Mouse (Mus musculus) erythroblast, embryonic 14.5 days (primary cell): Measurements from ENCODE around the gene Glb1l. TPM values are rescaled to one million over a fixed set of nuclear protein-coding genes. Genes with fewer than 3 reads are reported as not detected.

Experiments
- H3K27me3 ChIP-seq: 2 replicates; pipeline ENCODE4 v1.6.1; 2012; ENCODE audit warnings: inconsistent platforms; ENCODE audit not compliant: control insufficient read depth
- H3K36me3 ChIP-seq: 2 replicates; pipeline ENCODE4 v1.6.1; 2012; ENCODE audit warnings: mild to moderate bottlenecking, inconsistent platforms; ENCODE audit not compliant: control insufficient read depth
- H3K4me1 ChIP-seq: 2 replicates; pipeline ENCODE4 v1.6.1; 2012; ENCODE audit warnings: inconsistent platforms; ENCODE audit not compliant: control insufficient read depth
- H3K4me3 ChIP-seq: replicated peaks from 2 replicates; pipeline ENCODE3; 2012; ENCODE audit warnings: moderate library complexity, mild to moderate bottlenecking, inconsistent platforms
- H3K9me3 ChIP-seq: 2 replicates; pipeline ENCODE4 v1.6.1; 2012; ENCODE audit warnings: low read length, inconsistent platforms, mixed read lengths; ENCODE audit not compliant: control insufficient read depth
- GATA1 ChIP-seq: IDR thresholded peaks from 2 replicates; pipeline ENCODE4 v1.6.1; 2012; ENCODE audit warnings: low read length, inconsistent platforms, mixed read lengths
- TAL1 ChIP-seq: IDR thresholded peaks from 3 replicates; pipeline ENCODE4 v1.6.1; 2012; ENCODE audit warnings: low read length, inconsistent platforms, mixed read lengths
- polyA plus RNA-seq: library from polyadenylated mRNA; stranded (reverse); fragments of >175 nt; gene quantifications from 2 replicates; pipeline ENCODE4 v1.2.3, GENCODE M21; 2012

The Glb1l gene
- polyA plus RNA-seq, result 0.02 and 0.62 TPM in 2 replicates

DNA sequence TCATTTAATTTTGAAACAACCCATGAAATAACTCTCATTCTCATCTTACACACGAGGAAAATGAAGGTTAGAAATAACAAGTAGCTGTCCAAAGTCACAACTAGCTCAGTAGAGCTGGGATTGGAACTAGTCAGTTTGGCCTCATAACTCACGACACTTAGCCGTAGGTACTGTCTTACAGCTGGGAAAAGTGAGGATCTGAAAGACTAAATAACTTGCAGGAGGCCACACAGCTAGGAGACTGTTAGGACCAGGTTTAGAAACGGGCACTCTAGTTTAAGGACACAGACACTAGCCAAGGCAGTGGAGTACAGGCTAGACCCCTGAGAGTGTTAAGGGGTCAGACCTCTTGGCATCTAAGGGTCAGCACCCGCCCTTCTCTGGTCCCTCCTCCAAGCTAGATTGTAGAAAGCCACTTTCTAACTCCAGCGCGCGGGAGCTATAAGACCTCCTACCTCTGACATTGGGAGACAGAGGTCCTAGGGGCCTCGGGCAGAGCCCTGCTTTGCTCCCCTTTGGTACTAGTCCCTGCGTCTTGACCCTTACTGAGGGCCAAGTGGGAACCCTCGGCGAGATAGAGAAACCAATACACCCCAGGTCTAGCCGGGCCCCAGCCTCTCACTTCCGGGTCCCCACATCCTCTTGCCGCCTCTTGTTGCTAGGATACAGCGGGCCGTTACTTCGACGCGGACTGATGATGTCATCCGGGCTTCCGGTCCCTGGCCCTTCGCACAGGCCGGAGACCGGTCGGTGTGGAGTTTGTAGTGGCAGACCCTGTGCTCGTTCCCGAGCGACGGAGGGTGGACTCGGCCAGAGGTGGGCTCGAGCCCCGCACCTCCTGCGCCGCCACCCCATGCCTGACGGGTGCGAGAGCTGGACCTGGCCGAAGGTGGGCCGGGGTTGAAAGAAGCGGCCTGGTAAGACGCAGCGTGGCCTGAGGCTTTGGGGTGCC lies at the start of gene Glb1l, which contains the start of gene Stk16:
Glb1l (minus strand) TSS at position 678 of the 952 bp plus-strand sequence.
Stk16 (plus strand) TSS at position 703 of the 952 bp plus-strand sequence.
- H3K27me3 ChIP-seq, result no peaks in the 10 kb centered on the region; the same call in 1 of the 2 replicates
- H3K36me3 ChIP-seq, result peaks cover 44% of the 10 kb centered on the region
- no peak for TF ChIP-seq TAL1
- no peak for TF ChIP-seq GATA1
- H3K9me3 ChIP-seq, result no peaks in the 10 kb centered on the region
- peaks cover 76% of the 10 kb centered on the region for H3K4me1 ChIP-seq
- H3K4me3 ChIP-seq, result peak within 1 kb of the TSS; percentile 81

DNA sequence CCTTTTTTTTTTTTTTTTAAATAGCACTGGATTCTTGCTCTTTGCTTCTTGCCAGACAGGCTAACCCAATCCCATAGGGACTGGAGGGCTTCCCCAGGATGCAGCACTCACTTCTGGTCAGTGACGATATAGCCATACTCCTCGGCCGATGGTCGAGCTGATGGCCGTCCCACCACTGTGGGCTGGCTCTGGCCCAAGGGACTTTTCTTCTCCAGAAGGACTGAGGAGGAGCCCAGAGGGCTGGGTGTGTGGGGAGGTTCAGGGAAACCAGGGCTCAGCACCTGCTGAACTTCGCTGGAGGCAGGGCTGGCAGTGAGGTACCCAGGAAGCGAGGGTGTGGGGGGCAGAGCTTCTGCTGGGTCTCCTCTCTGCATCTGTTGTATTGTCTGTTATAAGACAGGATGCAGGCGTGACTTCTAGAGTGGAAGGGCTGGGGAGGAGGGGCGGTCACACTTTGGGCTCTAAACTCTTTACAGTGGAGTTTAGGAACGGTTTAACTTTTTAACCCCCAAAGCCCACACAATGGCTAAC lies 45.0 kb upstream of the Glb1l start:
- no peaks in the 10 kb centered on the region for H3K36me3 ChIP-seq
- H3K4me3 ChIP-seq, result no peak overlapping the region
- TF ChIP-seq TAL1 (no peak), GATA1 (no peak)

DNA sequence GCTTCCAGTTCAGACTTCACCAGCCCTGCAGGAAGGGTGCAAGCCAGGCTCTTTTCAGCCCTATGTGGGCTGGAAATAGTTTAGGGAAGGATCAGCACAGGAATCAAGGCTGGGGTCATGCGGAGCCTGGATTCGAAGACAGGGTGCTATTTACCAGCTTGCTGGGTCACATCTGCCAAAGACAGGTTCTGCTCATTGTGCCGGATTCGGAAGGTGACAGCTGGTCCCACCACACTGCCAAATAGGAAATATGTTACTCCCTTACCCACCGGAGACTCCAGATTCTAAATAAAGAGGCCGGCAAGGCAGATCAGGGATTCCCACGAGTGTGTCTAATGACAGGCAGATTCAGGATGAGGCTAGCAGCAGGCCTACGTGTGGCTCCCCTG lies 44.0 kb upstream of the Glb1l start:
- H3K4me3 ChIP-seq, result no peak overlapping the region
- no peaks in the 10 kb centered on the region for H3K27me3 ChIP-seq
- no peaks in the 10 kb centered on the region for H3K9me3 ChIP-seq
- H3K4me1 ChIP-seq, result peaks cover 38% of the 10 kb centered on the region
- TF ChIP-seq TAL1 (no peak), GATA1 (no peak)
- no peaks in the 10 kb centered on the region for H3K36me3 ChIP-seq

More for the DNA sequence above, 45.0 kb upstream of the Glb1l start:
- peaks cover 33% of the 10 kb centered on the region for H3K4me1 ChIP-seq
- H3K9me3 ChIP-seq, result no peaks in the 10 kb centered on the region
- no peaks in the 10 kb centered on the region for H3K27me3 ChIP-seq

DNA sequence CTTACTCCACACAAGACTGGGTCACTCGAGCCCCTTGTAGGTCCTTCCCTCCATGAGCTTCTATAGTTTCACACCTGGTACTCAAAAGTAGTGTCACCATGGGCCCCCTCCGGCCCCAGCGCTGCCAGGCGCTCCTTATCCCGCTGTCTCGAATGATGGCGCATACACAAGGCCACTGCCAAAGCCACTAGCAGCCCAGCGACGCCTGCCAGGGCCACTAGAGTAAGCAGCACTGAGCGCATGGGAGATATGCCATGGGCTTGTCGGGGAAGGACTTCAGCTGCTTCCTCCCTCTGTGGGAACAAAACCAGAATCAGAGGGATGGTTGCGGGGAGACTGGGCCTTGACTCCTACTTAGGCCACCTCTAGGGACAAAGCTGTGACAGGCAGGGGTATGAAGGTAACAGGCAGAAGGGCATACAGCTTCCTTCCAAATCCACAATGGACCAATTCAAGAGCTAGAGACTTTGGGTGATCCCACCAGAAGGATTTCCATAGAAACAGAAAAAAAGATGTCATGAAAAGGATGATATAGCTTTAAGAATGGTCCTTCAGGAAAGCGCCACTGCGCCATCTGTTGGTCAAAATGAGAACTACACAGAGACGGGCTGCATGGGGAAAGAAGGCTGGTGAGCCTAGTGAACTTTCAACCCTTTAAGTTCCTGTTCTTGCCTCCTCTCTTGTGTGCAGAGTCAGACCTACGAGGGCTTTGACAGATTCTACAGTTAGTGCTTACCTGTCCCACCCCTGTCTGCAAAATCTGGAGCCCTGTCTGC lies 43.4 kb upstream of the Glb1l start:
- Histone ChIP-seq H3K27me3 (no peaks in the 10 kb centered on the region), H3K9me3 (no peaks in the 10 kb centered on the region), H3K36me3 (no peaks in the 10 kb centered on the region), H3K4me3 (no peak overlapping the region), H3K4me1 (peaks cover 44% of the 10 kb centered on the region)
- TF ChIP-seq TAL1 (no peak), GATA1 (no peak)

DNA sequence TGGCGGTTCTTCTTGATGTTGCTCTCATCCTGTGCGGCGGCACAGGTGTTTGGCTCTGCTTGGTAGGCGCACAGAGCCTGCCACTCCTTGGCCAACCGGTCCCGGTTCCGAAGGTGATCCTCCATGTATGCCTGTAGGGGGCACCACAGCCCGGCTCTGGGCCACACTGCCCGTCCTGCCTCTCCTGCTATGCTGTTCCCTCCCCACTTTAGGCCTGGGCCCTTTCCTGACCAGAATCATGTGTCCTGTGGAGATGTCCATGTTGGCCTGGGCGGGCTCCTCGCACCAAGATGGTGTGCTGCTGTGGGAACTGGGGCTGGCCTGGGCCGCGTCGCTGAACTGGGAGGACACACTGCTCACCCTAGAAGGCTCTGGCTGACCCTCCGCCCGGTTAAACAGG lies 42.4 kb upstream of the Glb1l start:
- no peak overlapping the region for H3K4me3 ChIP-seq
- H3K36me3 ChIP-seq, result no peaks in the 10 kb centered on the region
- peaks cover 51% of the 10 kb centered on the region for H3K4me1 ChIP-seq
- no peaks in the 10 kb centered on the region for H3K27me3 ChIP-seq
- TF ChIP-seq GATA1 (no peak), TAL1 (no peak)
- no peaks in the 10 kb centered on the region for H3K9me3 ChIP-seq

DNA sequence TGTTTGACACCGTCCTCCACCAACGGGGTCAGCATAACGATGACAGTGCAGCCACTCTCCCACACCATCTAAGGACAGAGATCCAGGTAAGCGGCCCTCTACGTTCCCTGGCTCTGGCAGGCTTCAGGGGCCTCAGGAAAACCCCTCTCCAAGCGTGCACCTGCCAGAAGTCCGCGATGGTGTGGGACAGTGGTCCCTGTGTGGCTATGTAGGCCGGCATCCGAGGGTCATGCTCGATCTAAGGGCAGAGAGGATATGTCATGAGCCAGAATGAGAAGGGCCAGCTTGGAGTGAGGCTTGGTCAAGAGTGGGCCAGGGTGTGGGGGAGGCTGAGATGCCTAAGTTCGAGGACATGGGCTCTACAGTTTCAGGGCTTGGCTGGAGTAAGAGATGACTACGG lies 41.7 kb upstream of the Glb1l start:
- H3K36me3 ChIP-seq, result peaks cover under 1% of the 10 kb centered on the region; the same call in 1 of the 2 replicates
- H3K9me3 ChIP-seq, result no peaks in the 10 kb centered on the region
- H3K27me3 ChIP-seq, result no peaks in the 10 kb centered on the region
- no peak overlapping the region for H3K4me3 ChIP-seq
- TF ChIP-seq GATA1 (no peak), TAL1 (no peak)
- H3K4me1 ChIP-seq, result peaks cover 58% of the 10 kb centered on the region

DNA sequence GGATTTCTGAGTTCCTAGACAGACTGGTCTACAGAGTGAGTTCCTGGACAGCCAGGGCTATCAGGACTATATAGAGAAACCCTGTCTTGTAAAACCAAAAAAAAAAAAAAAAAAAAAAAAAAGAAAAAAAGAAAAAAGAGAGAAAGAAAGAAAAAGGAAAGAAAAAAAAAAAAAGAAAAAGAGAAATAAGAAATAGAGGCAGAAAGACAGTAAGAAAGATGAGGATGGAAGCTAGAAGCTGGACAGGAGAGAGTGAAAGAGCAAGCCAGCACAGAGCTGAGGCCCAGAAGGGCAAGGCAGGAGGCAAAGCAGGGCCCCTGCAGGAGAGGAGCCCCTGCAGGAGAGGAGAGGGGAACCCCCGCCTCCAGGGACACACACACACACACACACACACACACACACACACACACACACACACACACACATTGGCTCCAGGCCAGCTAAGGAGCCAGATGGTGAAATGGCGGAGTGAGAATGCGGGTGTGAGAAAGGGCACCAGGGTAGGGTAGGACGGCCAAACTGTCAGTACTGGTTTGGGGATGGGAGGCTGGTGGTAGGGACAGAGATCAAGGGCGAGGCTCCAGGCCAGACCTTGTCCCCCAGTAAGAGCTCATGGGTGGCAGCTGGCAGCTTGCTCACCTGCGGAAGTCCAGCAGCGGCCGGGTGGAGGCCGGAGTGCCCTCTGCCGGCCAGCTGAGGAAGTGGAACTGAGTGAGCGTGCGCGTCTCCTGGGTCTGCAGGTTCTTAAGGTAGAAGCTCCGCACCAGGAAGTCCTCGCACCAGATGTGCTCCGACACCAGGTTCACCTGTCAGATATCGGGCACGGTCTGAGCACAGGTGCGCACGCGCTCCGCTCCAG lies 40.7 kb upstream of the Glb1l start:
- Histone ChIP-seq H3K4me3 (peak overlapping the region; percentile 51), H3K36me3 (peaks cover 10% of the 10 kb centered on the region), H3K9me3 (no peaks in the 10 kb centered on the region), H3K4me1 (peaks cover 62% of the 10 kb centered on the region), H3K27me3 (no peaks in the 10 kb centered on the region)
- TF ChIP-seq TAL1 (no peak), GATA1 (no peak)

DNA sequence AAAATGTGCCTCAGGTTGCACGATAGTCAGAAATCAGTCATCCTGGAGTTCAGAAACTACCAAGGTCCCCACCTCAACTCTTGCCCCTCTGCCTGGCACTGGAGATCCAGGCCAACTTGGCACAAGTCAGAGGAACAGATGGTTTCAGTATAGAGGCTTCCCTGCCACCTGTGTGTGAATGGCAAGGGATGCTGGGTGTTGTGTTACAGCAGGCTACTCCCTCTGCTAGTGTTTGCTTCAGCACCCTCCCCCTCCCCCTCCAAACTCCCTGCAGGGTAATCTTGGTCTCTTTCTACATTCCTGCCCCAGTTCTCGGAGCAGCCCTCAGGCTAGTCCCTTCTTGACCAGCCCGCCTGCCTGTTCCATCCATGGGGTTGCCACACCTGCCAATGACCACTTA lies 39.9 kb upstream of the Glb1l start:
- Histone ChIP-seq H3K9me3 (no peaks in the 10 kb centered on the region), H3K36me3 (peaks cover 19% of the 10 kb centered on the region), H3K4me1 (peaks cover 65% of the 10 kb centered on the region), H3K4me3 (no peak overlapping the region), H3K27me3 (no peaks in the 10 kb centered on the region)
- TF ChIP-seq TAL1 (no peak), GATA1 (no peak)
